Mouse (Mus musculus) embryonic fibroblast, embryonic 13.5 days (primary cell): ENCODE data around the gene Slc6a13. TPM values are rescaled to one million over a fixed set of nuclear protein-coding genes. Genes with fewer than 3 reads are reported as not detected.

Experiments
- H3K27ac ChIP-seq: 2 replicates; pipeline ENCODE4 v1.5.1; 2012; ENCODE audit warnings: low read length, control low read depth, inconsistent platforms; ENCODE audit not compliant: insufficient read depth
- H3K4me1 ChIP-seq: 2 replicates; pipeline ENCODE4 v1.6.1; 2011; ENCODE audit warnings: low read length; ENCODE audit not compliant: control insufficient read depth, insufficient read depth
- H3K4me3 ChIP-seq: 2 replicates; pipeline ENCODE4 v1.5.1; 2011; ENCODE audit warnings: mild to moderate bottlenecking, control low read depth, low read length; ENCODE audit not compliant: insufficient read depth
- CTCF ChIP-seq: IDR thresholded peaks from 2 replicates; pipeline ENCODE4 v1.5.1; 2011; ENCODE audit warnings: mild to moderate bottlenecking, control low read depth, low read length, moderate library complexity, borderline replicate concordance; ENCODE audit not compliant: insufficient read depth
- POLR2A ChIP-seq: IDR thresholded peaks from 2 replicates; pipeline ENCODE4 v1.6.1; 2011; ENCODE audit warnings: low read depth, mild to moderate bottlenecking, control low read depth, low read length, moderate library complexity
- polyA plus RNA-seq: library from polyadenylated mRNA; stranded (reverse); fragments of >200 nt; gene quantifications from 2 replicates; pipeline ENCODE4 v1.2.4, GENCODE M21; 2011; ENCODE audit warnings: low read depth; ENCODE audit not compliant: missing spikeins, insufficient read length

Gene Slc6a13
- polyA plus RNA-seq, 1 experiment, result not detected

DNA sequence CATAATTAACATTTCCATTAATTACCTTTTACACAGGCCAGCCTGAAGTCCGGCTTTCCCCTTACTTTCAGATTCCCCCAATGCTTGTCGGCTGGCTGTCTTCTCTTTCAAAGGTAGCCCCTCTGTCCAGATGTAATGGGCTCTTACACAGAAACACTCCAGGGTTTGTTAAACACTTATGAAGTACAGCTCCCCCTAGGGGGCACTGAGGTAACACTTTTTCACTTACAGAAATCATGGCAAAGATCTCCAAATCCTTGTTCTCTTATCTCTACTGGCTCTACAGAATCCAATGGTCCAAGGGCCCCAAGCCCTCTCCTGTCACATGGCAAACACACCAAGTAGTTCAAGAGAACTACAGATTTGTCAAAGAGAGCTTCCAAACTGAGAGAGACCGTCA lies 25.7 kb upstream of the Slc6a13 start:
- Histone ChIP-seq H3K4me1 (no peaks in the 10 kb centered on the region), H3K4me3 (no peak overlapping the region), H3K27ac (no peak overlapping the region)
- TF ChIP-seq CTCF (no peak), POLR2A (no peak)

DNA sequence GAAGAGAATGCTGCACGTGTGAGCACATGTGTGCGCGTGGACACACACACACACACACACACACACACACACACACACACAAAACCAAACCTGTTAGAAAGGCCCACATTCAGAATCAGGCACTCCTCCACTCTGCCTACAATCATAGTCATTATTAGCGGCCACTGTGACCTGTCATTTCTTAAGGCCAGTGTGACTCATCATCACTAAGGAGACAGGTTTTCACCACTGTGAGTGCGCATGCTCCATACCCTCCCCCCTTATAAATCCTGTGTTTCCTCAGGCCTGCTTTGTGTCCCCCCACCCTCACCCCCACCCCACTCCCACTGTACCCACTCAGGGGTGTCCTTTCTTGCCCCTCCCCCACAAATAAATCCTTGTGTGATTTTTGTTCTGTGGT lies 15.9 kb upstream of the Slc6a13 start:
- H3K27ac ChIP-seq, result no peak overlapping the region
- no peaks in the 10 kb centered on the region for H3K4me1 ChIP-seq
- TF ChIP-seq POLR2A, result no peak
- TF ChIP-seq CTCF, result no peak
- no peak overlapping the region for H3K4me3 ChIP-seq

GRCm38 (mm10) chr6:121299317-121299716 lies 710 bp upstream of the Slc6a13 start:
- Histone ChIP-seq H3K27ac (no peak overlapping the region), H3K4me3 (no peak overlapping the region), H3K4me1 (no peaks in the 10 kb centered on the region)
- TF ChIP-seq CTCF, result no peak
- TF ChIP-seq POLR2A, result no peak

DNA sequence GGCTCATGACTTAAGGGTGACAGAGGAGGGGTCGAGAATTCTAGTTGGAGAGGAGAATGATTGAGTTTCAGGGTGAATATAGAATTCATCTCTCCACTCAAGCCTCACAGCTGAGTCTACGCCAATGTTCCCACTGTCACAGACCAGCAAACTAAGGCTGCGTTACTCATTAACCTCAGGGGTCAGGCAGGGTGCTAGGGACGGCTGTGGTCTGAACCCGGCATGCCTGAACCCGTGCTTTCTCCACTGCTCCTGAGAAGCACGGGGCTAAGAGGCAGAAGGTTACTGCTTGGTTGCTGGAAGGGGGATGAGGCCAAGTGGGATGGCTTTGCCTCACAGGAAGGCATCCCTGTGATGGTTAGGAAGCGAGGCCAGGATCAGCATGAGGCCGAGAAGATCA lies 477 bp downstream of the Slc6a13 start:
- no peak for TF ChIP-seq CTCF
- TF ChIP-seq POLR2A, result no peak
- H3K4me1 ChIP-seq, result no peaks in the 10 kb centered on the region
- no peak overlapping the region for H3K4me3 ChIP-seq
- H3K27ac ChIP-seq, result no peak overlapping the region

- no peak for TF ChIP-seq CTCF
- TF ChIP-seq POLR2A, result no peak
- Histone ChIP-seq H3K4me3 (no peak overlapping the region), H3K27ac (no peak overlapping the region), H3K4me1 (no peaks in the 10 kb centered on the region)
These were observed 3.6 kb downstream of the Slc6a13 start for GRCm38 (mm10) chr6:121303466-121304220.

DNA sequence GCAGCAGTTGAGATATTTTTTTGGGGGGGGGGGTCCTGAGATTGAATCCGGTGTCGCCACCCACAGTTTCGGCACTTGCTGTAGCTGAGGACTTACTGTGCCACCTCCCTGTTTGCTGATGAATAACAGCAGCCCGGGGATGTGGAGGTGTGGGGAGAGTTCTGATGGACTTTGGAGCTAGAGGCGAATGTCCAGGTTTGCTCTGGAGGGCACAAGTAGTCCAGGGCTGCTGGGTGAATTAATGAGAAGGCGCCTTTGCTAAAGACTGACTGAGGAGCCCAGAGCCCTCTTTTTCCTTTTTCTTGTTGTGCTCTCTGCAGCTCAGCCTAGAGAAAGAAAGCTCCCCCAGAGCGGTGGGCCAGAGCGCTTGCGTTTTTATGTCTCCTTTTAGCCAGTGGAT lies 4.6 kb downstream of the Slc6a13 start:
- no peak for TF ChIP-seq CTCF
- TF ChIP-seq POLR2A, result no peak
- H3K4me3 ChIP-seq, result no peak overlapping the region
- no peak overlapping the region for H3K27ac ChIP-seq
- no peaks in the 10 kb centered on the region for H3K4me1 ChIP-seq

DNA sequence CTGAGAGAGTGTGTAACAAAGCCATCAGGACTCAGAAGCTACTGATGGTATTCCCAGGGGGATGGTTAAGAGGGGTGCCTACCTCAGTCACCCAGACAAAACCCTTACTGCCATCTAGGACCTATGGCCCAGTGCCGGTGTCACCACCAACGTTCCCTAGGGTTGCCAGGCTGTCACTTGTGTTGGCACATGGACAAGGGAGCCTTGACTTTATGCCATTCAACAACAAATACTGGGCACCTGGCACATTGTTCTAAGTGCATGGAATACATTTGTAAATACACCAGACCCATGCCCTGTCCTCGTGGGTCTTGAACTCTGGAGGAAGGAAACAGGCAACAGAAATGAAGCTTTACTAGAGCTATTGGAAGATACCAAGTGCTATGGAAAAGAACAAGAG lies 5.5 kb downstream of the Slc6a13 start:
- Histone ChIP-seq H3K4me1 (no peaks in the 10 kb centered on the region), H3K27ac (no peak overlapping the region), H3K4me3 (no peak overlapping the region)
- TF ChIP-seq POLR2A, result no peak
- no peak for TF ChIP-seq CTCF

DNA sequence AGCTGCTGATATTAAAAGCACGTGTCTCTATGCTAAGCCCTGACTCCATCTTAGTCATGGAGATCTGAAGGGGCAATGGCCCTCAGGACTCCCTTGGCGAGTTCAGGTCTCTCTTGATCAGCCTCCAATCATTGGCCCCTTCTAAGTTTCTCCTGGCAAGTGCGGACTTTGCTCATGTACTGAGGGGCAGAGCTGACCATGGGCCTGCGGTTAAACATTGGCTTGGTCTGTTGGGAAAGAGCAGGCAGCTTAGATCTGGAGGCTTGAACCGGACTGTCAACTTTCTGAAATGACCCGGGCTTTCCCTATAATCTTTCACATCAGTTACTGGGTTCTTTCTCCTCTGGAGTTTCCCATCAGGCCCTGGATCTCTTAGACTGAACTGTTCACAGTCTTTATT lies 11.0 kb downstream of the Slc6a13 start:
- H3K27ac ChIP-seq, result no peak overlapping the region
- TF ChIP-seq CTCF (no peak), POLR2A (no peak)

GRCm38 (mm10) chr6:121319099-121319498 lies 19.1 kb downstream of the Slc6a13 start:
- H3K4me3 ChIP-seq, result no peak overlapping the region
- TF ChIP-seq CTCF (no peak), POLR2A (no peak)

More for the DNA sequence above, 11.0 kb downstream of the Slc6a13 start:
- H3K4me3 ChIP-seq, result no peak overlapping the region
- no peaks in the 10 kb centered on the region for H3K4me1 ChIP-seq

DNA sequence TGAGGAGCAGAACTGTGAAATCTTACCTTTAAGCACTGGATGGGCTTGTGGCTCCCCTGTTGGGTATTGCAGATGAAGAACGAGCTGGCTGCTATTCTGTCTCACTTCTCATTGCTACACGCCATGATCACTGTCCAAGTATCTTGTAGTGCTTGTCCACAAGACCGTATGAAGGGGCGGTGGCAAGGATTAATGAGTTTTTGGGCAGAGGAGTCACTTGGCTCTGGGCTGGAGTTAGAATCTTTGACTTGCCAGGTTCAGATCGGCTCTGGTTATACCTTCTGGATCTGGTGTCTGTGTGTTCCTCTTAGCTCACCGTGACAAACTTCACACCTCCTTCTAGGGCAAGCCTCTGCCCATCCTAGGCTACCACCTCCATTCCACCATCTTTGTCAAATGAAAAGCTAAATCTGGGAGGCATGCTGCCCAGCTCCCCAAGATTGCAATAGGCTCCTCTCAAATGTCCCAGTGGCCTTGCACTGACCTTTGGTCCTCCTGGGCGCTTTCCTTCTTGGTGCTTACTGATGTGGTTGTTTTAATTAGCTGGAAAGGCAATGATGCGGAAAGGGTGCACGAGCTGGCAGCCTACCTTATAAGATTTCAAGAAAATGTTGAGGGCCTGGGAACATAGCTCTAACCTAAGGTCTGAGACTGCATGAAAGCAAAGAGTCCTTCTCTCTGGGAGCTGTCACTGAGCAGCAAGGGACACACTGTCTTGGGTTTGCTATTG lies 22.5 kb downstream of the Slc6a13 start:
- no peak overlapping the region for H3K4me3 ChIP-seq
- TF ChIP-seq CTCF (no peak), POLR2A (no peak)
- no peaks in the 10 kb centered on the region for H3K4me1 ChIP-seq
- H3K27ac ChIP-seq, result no peak overlapping the region

More at GRCm38 (mm10) chr6:121319099-121319498, 19.1 kb downstream of the Slc6a13 start:
- no peak overlapping the region for H3K27ac ChIP-seq
- H3K4me1 ChIP-seq, result no peaks in the 10 kb centered on the region
